ENCODE assay signal across 8 mouse cellular contexts in the genomic region with DNA sequence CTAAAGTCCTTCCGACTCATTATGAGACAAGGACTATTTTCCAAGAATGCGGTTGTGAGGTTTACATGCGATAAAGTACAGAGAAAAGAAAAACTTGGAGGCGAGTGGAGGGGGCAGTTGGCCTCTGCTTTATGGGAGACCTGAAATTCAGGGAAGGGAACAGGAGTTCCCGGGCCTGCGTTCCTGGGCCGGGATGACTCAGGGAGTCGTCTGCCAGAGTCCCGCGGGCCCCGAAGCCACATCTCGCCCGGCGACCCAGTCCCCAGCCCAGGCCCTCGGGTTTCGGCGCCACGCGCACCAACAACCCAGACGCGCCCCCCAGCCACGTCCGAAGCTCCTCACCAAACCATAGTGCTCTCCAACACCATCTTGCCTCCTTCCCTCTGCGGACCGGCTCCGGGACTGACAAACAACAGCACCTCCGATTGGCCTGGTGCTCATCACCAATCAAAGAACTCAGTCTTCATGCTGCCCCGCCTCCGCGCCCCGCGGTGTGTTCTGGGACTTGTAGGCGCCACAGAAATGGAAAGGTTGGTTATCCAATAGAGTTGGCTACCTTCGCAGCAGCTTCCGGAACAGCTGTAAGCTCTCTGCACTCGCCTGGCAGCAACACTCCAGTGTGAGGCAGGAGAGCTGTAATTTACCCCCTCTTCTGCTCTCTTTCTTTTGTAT. TPM values are rescaled to one million over a fixed set of nuclear protein-coding genes. Genes with fewer than 3 reads are reported as not detected.
DNase-seq lines count a peak whose midpoint lies in the region; ATAC-seq lines count a peak whose summit lies in the region.

A gene (minus strand): TSS at position 449 of the 672 bp plus-strand sequence.

- DNase-seq in adipocyte (ENCODE audit: low spot score): peak; percentile 98
- peak; percentile 99 for DNase-seq in embryo, embryonic 10 days (ENCODE audit: low spot score)
- peak; percentile 94 for DNase-seq in gastrocnemius, postnatal 10 days
- DNase-seq in induced T-regulatory cell, adult 2 months (ENCODE audit: low read depth): peak; percentile 98
- DNase-seq in left cerebral cortex, adult 9 months (ENCODE audit: low spot score in 2 of 2): peak; percentile 95 to 99
- peak; percentile 95 for DNase-seq in right cerebral cortex, postnatal 14 days
- DNase-seq in urinary bladder, postnatal 36 days (ENCODE audit: low spot score in 2 of 2): peak; percentile 97 to 99

- ATAC-seq in megakaryocyte progenitor cell, adult 5-6 weeks (replicated peaks; ENCODE audit: poor library complexity): peak; percentile 98

RNA-seq across cellular contexts. Expression of the gene that starts here (rescaled TPM):
- 100 to 1,000 TPM; 167 to 176 TPM for total RNA-seq in gastrocnemius, postnatal 10 days (2021)
- 91.5 and 116 TPM in 2 replicates for total RNA-seq in megakaryocyte progenitor cell, adult 5-6 weeks (2015)
- total RNA-seq in megakaryocyte progenitor cell, adult 5-6 weeks (2017): 233 and 245 TPM in 2 replicates

Comparison
In these comparisons a context has a peak if more than half of its experiments do, and no peak if none do; other contexts are left out.
1. Peak in every context shown above with its lines: DNase-seq and ATAC-seq.